Mouse (Mus musculus) liver, embryonic 11.5 days (tissue): Measurements from ENCODE around the gene Gas2. TPM values are rescaled to one million over a fixed set of nuclear protein-coding genes. Genes with fewer than 3 reads are reported as not detected.

ENCODE experiments used
- ATAC-seq: fragments of 200-750 bp; cut with Nextera tagmentation; replicated peaks from 2 replicates; pipeline ENCODE4 v1.8.0; 2017; ENCODE audit warnings: moderate number of reproducible peaks, mild to moderate bottlenecking, moderate TSS enrichment, moderate library complexity; ENCODE audit not compliant: low FRiP score
- DNase-seq: peaks from one replicate; pipeline ENCODE4 v3.0.0-alpha.2; 2017; ENCODE audit warnings: low spot score
- H3K27ac ChIP-seq: fragments of 300-500 bp; sonication (generic); 2 replicates; pipeline ENCODE4 v1.5.1; 2014; ENCODE audit warnings: mild to moderate bottlenecking, low read depth, low read length, control low read depth
- H3K27me3 ChIP-seq: fragments of 300-500 bp; sonication (generic); replicated peaks from 2 replicates; pipeline ENCODE4 v1.6.1; 2014; ENCODE audit warnings: low read length, mixed read lengths; ENCODE audit not compliant: control insufficient read depth, insufficient read depth
- H3K36me3 ChIP-seq: fragments of 300-500 bp; sonication (generic); 2 replicates; pipeline ENCODE4 v1.6.1; 2014; ENCODE audit warnings: mild to moderate bottlenecking, low read length, moderate library complexity, mixed read lengths; ENCODE audit not compliant: control insufficient read depth, insufficient read depth
- H3K4me1 ChIP-seq: fragments of 300-500 bp; sonication (generic); replicated peaks from 2 replicates; pipeline ENCODE4 v1.6.1; 2014; ENCODE audit warnings: low read length, mixed read lengths; ENCODE audit not compliant: control insufficient read depth, insufficient read depth
- H3K4me2 ChIP-seq: fragments of 300-500 bp; sonication (generic); 2 replicates; pipeline ENCODE4 v1.6.1; 2014; ENCODE audit warnings: mild to moderate bottlenecking, control low read depth, moderate library complexity
- H3K4me3 ChIP-seq: fragments of 300-500 bp; sonication (generic); 2 replicates; pipeline ENCODE4 v1.5.1; 2014; ENCODE audit warnings: low read depth, low read length, control low read depth
- H3K9ac ChIP-seq: fragments of 300-500 bp; sonication (generic); 2 replicates; pipeline ENCODE4 v1.6.1; 2014; ENCODE audit warnings: low read depth, low read length, control low read depth
- H3K9me3 ChIP-seq: fragments of 300-500 bp; sonication (generic); 2 replicates; pipeline ENCODE4 v1.6.1; 2016; ENCODE audit warnings: low read length, inconsistent platforms, mixed read lengths; ENCODE audit not compliant: control insufficient read depth
- WGBS: fragments of 180-500 bp; shearing (Covaris S2); extraction: QIAGEN DNeasy Blood & Tissue Kit; methylation state at CpG from one replicate; pipeline ENCODE4 v1.1.7; 2014; 5-methylcytosine and 5-hydroxymethylcytosine counted together
- polyA plus RNA-seq: library from polyadenylated mRNA; unstranded; fragments of >200 nt; fragmentation: Nextera tagmentation; extraction: Ambion mirVana; gene quantifications from 2 replicates; pipeline ENCODE4 v1.2.1, GENCODE M21; 2014

Gas2 gene
- polyA plus RNA-seq, 1 experiment from 2014 or later, result 13.3 TPM

- DNase-seq, result no peak
- WGBS, result 49% methylated on average over 8 of the region's 8 CpGs
- no peak overlapping the region for H3K4me3 ChIP-seq
- H3K9me3 ChIP-seq, result no peaks in the 10 kb centered on the region
- H3K4me2 ChIP-seq, result no peak overlapping the region
- no peaks in the 10 kb centered on the region for H3K4me1 ChIP-seq
- no peaks in the 10 kb centered on the region for H3K36me3 ChIP-seq
- no peak for ATAC-seq
- H3K9ac ChIP-seq, result no peak overlapping the region
- no peak overlapping the region for H3K27ac ChIP-seq
- H3K27me3 ChIP-seq, result no peaks in the 10 kb centered on the region
Observed at GRCm38 (mm10) chr7:52037600-52038582, 176.1 kb downstream of the Gas2 start.

Other genes starting within 250 kb of the Gas2 start
- not detected in 2 replicates for gene Slc17a6, start 240.0 kb upstream of the Gas2 start, polyA plus RNA-seq
- gene Fancf, start 252 bp downstream of the Gas2 start, polyA plus RNA-seq, result 17.5 and 18.4 TPM in 2 replicates
- 24.3 and 26.5 TPM in 2 replicates for gene Svip, start 144.0 kb downstream of the Gas2 start, polyA plus RNA-seq
- gene 1700015G11Rik, start 153.7 kb downstream of the Gas2 start, polyA plus RNA-seq, result not detected in 2 replicates